Mouse (Mus musculus): Measurements from ENCODE around the gene Iqschfp. TPM values are rescaled to one million over a fixed set of nuclear protein-coding genes. Genes with fewer than 3 reads are reported as not detected.

Iqschfp gene
- total RNA-seq, 1 experiment from 2014 or later: not detected

DNA sequence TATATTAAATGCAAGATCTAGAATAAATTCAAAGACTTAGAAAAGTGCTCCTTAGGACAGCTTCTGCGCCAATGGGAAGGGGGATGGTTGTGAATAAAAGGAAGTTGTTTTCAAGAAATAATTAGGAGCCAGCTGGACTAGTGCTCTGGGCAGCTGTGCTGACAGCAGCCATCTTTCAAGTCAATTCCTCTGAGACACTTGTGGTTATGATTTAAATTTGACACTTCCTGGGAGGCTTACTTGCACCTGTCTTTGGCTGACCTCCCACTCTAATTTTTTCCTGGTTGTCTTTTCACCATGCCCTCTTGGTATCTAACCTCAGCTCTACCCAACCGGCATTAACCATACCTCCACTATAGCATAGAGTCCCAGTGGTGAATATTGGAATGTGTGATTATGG lies 55.0 kb downstream of the Iqschfp start:
- no peak for ATAC-seq (ENCODE audit: extremely low read depth, insufficient number of reproducible peaks, low FRiP score, poor library complexity, severe bottlenecking)

DNA sequence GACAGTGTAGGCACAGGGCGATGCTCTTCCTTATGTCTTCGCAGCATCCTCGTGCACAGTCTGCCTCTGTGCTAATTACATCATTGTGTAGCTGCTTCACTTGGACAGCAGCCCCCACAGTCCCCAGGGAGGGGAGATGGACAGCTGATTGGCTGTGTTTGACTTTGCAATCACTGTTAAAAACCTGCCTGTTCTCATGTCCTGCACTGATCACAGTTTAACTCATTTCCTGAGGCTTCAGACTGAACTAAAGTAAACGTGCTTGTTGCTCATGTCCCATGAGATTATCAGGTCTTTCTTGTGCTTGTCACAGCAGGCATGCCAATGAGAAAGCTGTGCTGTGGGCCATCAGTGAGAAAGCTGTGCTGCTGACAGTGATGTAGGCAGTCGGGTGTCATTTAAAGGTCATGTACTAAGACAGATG lies 60.5 kb downstream of the Iqschfp start:
- ATAC-seq (ENCODE audit: extremely low read depth, insufficient number of reproducible peaks, low FRiP score, poor library complexity, severe bottlenecking): no peak

DNA sequence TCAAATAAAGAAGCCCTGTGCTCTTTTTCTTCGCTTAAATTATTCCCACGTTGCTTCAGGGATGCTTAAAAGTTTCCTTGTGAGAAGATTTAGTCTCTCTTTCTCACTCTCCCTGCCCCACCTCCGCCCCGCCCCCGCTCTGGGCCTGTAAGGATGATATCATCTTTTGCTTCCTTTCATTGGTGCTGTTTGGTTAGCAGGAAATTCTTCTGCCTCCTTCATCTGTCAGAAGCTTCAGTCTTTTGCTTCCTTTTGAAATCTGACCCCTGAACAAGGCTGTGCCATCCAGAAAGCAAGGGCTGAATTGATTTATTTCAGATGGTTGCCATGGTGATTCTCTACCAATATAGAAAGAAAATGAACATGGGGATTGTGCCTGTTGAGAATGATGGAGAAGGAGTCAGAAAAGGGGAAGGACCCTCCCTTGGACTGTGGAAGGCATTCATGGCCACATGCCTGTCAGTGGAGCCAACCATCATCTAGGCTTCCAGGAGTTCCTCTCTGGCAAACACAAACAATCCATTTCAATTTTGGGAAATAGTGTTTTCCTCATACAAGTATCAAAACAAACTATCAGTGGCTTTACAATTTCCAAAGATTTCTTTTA lies 62.5 kb downstream of the Iqschfp start:
- no peak for ATAC-seq (ENCODE audit: extremely low read depth, insufficient number of reproducible peaks, low FRiP score, poor library complexity, severe bottlenecking)

DNA sequence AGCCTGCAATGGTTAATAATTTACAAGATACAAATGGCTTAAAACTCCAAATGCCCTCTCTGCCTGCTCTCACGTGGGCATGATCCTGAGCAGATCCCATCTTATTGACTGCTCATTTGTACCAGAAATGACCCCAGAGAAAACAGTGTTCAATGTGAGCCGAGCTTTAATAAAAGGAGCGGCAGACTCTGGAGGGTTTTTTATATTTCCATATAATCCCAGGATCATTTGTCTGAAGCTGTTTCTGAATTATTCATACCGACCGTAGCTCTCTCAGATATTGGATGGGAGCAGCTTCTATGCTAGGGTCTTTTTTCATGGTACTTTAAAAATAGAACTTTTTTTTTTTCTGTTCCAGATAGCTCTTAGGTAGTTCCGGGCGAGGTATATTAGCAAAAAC lies 67.6 kb downstream of the Iqschfp start:
- ATAC-seq (ENCODE audit: extremely low read depth, insufficient number of reproducible peaks, low FRiP score, poor library complexity, severe bottlenecking): no peak

DNA sequence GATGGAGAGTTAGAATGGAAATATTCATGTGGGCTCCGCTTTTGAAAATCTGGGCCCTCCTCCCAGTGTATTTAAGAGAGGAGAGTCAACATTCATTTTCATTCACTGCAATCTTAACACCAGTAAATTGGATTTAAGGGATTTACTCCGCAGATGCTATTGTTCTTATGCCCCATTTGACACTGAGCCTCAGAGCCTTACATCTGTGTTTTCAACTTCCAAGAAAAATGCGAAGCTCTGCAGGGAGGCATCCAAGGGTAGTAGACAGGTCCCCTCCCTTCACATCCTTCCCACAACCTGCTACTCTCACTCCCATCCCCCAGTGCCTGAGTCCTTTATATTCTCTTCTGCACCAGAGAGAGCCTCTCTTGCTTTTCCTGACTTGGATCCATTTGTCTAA lies 68.1 kb downstream of the Iqschfp start:
- ATAC-seq (ENCODE audit: extremely low read depth, insufficient number of reproducible peaks, low FRiP score, poor library complexity, severe bottlenecking): no peak

DNA sequence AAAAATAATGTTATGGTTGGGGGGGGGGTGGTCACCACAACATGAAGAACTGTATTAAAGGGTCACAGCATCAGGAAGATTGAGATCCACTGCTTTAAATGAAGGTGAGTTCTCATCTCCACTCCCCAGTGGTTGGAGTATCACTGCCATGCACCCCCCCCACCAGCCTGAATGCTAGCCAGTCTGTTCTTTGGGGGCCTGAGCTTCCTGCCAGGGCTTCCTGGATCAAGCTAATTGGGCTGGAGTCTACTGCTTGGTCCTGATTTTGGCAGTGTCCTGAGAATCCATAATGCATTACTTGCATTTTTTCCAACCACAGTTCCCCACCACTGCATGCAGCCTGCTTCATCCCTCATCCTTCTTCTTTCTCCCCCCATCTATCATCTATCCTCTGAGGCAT lies 68.7 kb downstream of the Iqschfp start:
- ATAC-seq (ENCODE audit: extremely low read depth, insufficient number of reproducible peaks, low FRiP score, poor library complexity, severe bottlenecking): no peak

DNA sequence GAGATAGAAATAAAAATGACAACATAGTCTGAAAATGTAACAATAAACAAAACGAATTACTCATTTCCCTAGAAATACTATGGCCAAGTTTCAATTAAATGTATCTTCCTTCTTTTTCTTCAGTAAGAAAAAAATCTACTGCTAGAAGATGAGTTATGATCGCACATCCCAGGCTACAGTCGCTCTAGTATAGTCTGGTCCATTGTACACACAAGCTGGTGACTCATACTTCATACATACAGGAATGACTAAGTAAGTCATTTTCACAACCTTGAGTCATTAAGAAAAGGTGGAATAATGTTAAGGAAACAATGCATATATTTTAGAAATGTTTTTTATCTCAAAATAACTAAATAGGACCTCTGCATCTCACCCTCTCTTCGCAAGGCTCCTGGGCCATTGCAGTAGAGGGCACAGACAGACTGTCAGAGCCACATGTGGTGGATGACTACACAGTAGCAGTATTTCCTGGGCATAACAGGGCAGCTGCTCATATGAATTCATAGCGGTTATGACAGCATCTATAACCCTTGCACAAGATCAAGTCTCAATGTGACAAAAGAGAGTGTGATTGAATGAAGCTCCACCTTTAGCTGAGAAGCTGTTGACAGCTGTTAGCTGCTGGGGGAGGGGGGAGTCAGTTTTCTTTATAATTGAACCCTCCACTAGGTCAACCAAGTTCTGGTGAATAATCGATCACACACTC lies 70.1 kb downstream of the Iqschfp start:
- ATAC-seq (ENCODE audit: extremely low read depth, insufficient number of reproducible peaks, low FRiP score, poor library complexity, severe bottlenecking): no peak

DNA sequence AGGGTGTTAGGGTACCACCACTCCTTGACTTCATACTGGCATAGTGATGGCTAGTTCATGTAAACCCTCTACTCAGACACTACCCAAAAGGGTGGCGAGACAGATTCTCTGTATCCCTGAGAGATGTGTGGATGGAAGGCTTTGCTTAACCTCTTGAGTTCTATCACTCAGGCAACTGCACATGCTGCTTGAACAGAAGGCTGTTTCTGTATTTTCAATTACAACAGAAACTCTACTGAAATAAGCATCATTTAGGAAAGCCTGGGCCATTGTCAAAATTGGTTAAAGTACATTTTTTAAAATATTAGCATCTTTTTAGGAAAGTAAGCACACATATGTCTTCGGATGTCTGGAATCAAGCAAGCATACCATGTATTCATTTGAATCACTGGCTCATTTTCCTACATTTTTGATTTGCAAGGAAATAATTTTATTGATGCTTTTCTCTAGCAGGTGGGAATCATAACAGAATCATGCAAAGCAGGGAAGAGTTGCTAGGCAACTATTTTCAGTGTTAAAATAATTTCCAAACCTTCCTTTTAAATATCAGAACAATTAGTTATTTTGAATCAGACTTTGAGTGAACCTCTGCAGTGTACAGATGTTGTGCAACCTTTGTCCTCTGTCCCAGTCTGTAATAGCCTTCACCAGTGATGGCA lies 82.4 kb downstream of the Iqschfp start:
- ATAC-seq (ENCODE audit: extremely low read depth, insufficient number of reproducible peaks, low FRiP score, poor library complexity, severe bottlenecking): no peak

DNA sequence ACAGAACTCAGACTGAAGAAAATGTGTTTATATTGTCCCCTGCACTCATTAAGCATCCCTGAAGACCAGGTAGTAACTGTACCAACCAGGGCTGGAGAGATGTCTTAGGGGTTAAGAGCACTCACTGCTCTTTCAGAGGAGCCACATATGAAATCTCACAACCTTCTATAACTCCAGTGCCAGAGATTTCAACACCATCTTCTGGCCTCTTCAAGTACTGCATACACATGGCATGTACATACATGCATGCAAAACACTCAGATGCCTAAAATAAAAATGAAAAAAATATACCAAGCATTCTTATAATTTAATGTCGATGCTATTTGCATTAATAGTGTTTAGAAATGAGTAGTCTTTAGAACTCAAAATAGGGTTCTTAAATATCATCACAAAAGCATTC lies 88.0 kb downstream of the Iqschfp start:
- ATAC-seq (ENCODE audit: extremely low read depth, insufficient number of reproducible peaks, low FRiP score, poor library complexity, severe bottlenecking): no peak

DNA sequence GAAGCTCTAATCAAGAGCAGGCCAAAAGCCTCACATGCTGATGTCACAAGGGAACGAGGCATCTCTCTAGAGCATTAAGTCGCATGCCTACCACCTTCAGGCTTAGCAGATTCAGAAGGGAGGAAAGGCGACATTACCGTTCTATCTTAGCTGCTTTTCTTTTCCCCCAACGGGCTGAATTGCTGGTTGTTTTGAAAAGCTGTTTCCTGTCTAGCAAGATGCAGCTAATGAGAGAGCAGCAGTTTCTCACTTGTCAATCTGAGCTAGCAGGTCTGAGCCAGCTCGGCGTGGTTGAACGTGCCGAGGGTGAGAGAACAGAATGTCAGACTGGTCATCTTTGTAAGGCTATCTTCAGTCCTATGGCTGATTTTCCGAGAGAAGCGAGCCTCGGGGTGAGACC lies 91.3 kb downstream of the Iqschfp start:
- ATAC-seq (ENCODE audit: extremely low read depth, insufficient number of reproducible peaks, low FRiP score, poor library complexity, severe bottlenecking): no peak

DNA sequence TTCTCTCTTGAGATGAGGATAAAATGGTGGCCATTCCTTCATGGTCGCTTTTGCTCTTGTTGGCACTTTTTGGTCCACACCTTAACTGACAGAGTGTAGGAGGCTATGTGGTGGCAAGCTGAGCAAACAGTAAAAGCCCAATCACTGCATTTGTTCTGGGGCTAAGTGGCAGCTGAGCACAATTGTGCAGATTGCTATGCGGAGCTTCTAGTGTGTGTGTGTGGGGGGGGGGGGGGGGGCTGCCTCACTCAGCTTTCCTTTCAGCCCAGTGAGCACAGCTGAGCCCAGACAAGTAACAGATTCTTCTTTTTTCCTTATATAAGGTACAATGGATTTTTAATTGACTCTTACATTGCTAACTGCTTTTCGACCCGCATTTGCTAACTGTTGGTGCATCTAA lies 110.4 kb downstream of the Iqschfp start:
- no peak for ATAC-seq (ENCODE audit: extremely low read depth, insufficient number of reproducible peaks, low FRiP score, poor library complexity, severe bottlenecking)

DNA sequence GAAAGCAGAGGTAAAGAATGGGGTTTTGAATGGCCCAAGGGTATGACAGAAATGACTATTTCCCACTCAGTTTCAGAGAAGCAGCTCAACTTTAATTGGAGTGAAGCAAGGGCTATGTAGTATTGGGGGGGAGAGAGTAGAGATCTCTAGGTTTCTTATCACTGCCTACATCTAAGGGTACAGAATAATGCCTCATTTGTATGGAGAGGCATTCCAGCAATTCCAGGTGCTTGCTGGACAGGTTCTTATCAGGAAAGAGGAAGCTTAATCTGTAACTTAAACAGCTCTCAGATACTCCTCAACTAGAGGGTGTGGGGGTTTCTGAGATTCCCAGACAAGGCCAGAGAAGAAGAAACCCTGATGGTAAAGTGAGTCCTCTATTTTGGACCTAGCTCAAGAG lies 120.3 kb downstream of the Iqschfp start:
- no peak for ATAC-seq (ENCODE audit: extremely low read depth, insufficient number of reproducible peaks, low FRiP score, poor library complexity, severe bottlenecking)

DNA sequence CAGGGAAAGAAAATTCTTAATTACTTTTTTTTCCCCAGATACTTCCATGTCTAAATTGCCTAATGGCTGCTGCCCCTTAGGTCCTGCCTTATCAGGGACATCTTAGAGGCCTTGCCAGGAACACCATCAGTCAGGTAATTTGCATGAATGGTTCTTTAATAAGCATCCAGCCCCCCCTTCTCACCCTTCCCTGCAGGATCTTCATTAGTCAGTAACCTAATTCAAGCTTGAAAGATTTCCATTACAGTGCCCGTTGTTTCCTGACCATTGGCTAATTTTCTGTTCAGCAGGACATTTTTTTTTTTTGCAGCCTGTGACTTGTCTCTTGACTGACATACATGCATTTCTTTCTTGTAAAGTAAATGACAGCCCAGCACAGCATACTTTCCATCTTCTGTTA lies 123.8 kb downstream of the Iqschfp start:
- no peak for ATAC-seq (ENCODE audit: extremely low read depth, insufficient number of reproducible peaks, low FRiP score, poor library complexity, severe bottlenecking)

DNA sequence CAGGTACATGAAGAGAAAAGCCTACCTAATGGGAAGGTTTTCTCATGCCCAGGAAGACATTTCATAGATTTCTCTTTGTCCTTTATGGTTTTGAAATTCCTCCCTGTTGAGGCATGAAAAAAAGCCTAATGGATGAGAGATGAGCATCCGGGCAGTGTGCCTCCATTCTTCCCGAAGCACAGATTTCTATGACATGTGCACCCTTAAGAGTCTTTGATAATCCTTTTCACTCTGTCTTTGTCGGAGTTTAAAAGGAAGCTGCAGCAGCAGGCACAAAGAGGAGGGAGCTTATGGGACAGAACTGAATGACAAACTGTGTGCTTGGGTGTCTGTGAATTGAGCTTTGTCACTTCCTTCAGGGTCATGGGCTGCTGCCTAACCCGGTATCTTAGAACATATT lies 127.4 kb downstream of the Iqschfp start:
- no peak for ATAC-seq (ENCODE audit: extremely low read depth, insufficient number of reproducible peaks, low FRiP score, poor library complexity, severe bottlenecking)

DNA sequence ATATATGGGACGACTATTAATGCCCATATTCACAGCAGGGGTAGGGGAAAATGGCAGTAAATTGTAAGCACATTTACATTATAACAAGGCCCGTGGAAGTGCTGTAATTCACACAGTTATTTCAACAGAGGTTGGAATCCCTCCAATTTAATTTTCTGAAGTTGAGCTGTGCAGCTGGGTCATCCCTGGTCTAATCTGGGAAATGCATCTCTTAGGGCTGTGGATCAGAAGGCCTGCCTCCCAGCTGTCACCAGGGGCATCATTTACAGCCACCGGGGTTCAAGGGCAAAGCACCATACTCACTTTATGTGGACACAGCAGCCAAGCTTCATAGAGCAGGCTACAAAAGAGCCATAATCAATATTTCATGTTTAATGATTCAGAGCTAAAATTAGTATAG lies 144.1 kb downstream of the Iqschfp start:
- ATAC-seq (ENCODE audit: extremely low read depth, insufficient number of reproducible peaks, low FRiP score, poor library complexity, severe bottlenecking): no peak

DNA sequence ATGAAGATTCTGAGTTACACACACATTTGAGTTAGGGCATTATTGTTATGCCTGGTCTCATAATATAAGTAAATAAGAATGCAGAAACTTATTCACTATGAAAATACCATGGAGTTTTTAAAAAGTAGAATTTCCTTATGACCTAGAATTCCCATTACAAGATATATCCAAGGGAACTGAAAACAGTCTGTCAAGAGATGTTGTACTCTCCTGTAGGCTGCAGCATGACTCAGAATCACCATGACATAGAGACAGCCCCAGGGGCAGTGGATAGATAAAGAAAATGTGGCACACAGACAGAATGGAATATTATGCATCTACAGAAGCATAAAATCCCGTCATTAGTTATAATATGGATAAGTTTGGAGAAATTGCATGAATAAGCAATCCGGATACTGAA lies 150.9 kb downstream of the Iqschfp start:
- ATAC-seq (ENCODE audit: extremely low read depth, insufficient number of reproducible peaks, low FRiP score, poor library complexity, severe bottlenecking): no peak

DNA sequence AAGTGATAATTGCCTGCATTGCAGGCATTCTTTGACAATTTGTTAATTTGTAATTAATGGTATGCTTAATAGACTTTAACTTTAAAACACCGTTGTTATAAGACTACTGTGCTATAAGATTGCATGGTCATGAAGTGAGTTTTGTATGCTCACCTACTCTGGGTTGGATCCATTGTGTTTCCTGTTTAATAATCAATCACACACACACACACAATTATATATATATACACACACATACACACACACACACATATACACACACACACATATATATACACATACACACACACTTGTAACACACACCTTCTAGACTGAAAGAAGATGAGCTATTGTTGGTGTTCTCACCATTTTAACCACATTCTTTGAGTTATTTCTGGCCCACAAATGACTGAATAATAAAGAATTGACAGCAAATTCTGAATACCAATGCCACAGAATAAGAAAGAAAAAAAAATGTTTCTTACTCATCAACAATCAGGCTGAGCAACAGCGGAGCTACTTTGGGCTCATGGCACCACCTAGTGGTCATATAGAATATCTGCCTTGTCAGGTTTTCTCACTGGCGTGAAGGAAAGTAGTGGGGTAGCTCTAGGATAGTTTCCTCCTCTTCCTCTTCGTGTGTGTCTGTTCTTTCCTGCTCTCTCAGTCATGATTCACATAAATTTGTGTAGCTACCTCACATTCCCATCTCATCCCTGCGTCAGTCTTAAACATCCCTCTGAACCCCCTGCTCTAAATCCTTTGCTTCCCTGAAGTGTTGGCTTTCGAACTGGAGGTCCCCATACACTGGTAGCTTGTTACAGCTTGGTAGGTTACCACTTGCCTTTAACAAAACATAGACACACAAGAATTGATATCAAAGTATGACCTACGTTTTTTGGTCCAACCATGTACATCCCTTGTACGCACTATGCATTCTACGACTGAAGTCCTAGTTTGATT lies 153.7 kb downstream of the Iqschfp start:
- ATAC-seq (ENCODE audit: extremely low read depth, insufficient number of reproducible peaks, low FRiP score, poor library complexity, severe bottlenecking): no peak

DNA sequence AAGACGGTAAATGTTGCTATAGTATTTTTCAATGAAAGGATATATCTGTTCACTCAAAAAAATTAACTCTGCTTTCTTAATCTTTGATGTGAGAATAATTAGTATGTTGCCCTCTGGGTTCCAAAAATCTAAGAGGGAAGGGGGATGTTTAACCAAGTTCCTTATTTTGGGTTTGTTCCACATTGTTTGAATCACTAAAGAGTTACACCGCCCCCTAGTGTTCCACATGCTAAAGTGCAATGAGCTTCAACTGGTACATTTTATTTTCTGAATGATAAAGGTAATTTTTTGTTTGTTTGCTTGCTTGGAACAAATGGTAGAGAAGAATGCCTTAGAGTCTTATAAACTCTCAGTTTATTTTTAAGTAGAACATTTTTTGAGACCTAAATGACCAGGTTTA lies 161.5 kb downstream of the Iqschfp start:
- ATAC-seq (ENCODE audit: extremely low read depth, insufficient number of reproducible peaks, low FRiP score, poor library complexity, severe bottlenecking): no peak

DNA sequence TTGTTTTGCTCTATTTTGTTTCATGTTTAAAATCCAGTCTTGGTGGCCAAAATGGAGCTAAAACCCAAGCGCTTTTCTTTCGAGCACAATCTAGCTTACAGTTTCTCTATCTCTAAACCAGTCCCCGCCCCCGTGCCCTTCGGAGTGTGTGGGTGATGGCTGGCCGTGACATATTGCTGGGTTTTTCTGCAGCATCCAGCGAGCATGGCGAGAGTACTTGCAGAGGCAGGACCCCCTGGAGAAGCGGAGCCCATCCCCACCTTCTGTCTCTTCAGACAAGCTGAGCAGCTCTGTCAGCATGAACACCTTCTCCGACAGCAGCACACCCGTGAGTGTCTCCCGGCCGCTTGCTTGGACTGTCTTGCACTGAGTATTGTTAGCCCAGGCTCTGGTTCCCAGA lies 163.0 kb downstream of the Iqschfp start:
- no peak for ATAC-seq (ENCODE audit: extremely low read depth, insufficient number of reproducible peaks, low FRiP score, poor library complexity, severe bottlenecking)

Data from neutrophil, adult 5-6 weeks (primary cell).